Mouse (Mus musculus) MEL (cell line): ENCODE results near the gene Lgi1. TPM values are rescaled to one million over a fixed set of nuclear protein-coding genes. Genes with fewer than 3 reads are reported as not detected.

Experiments
- DNase-seq: peaks from one replicate; pipeline ENCODE4 v3.0.0; 2011; ENCODE audit warnings: low read depth, low spot score
- H3K27ac ChIP-seq: 2 replicates; pipeline ENCODE4 v1.5.1; 2012; ENCODE audit warnings: low read depth, mild to moderate bottlenecking, control low read depth, low read length, moderate library complexity; ENCODE audit not compliant: control insufficient read depth
- H3K27me3 ChIP-seq, 2 experiments: fragments of 150-350 bp in 1 of 2; sonication (generic) in 1 of 2; 2 replicates each; pipeline ENCODE4 v1.6.1; 2012; ENCODE audit warnings: low read length in 2 of 2, mild to moderate bottlenecking in 2 of 2, improper control_type of control experiment in 1 of 2, moderate library complexity in 1 of 2; ENCODE audit not compliant: insufficient read depth in 2 of 2, control insufficient read depth in 1 of 2
- H3K36me3 ChIP-seq, 2 experiments: 2 replicates each; pipeline ENCODE4 v1.6.1; 2012 to 2014; ENCODE audit warnings: low read length in 2 of 2, improper control_type of control experiment in 1 of 2, inconsistent platforms in 1 of 2, mild to moderate bottlenecking in 1 of 2; ENCODE audit not compliant: insufficient read depth in 2 of 2, control insufficient read depth in 1 of 2
- H3K4me1 ChIP-seq, 2 experiments: fragments of 150-350 bp in 1 of 2; sonication (generic) in 1 of 2; 2 replicates each; pipeline ENCODE4 v1.6.1; 2012; ENCODE audit warnings: low read length in 2 of 2, improper control_type of control experiment in 1 of 2, mild to moderate bottlenecking in 1 of 2; ENCODE audit not compliant: insufficient read depth in 2 of 2, control insufficient read depth in 1 of 2
- H3K4me3 ChIP-seq, 2 experiments: fragments of 150-350 bp in 1 of 2; sonication (generic) in 1 of 2; 2 replicates each; pipeline ENCODE4 v1.5.1; 2012; ENCODE audit warnings: low read depth in 2 of 2, low read length in 2 of 2, mild to moderate bottlenecking in 2 of 2, moderate library complexity in 2 of 2, control low read depth in 1 of 2, improper control_type of control experiment in 1 of 2; ENCODE audit not compliant: control insufficient read depth in 1 of 2, insufficient read depth in 1 of 2
- H3K79me2 ChIP-seq: 2 replicates; pipeline ENCODE4 v1.6.1; 2012; ENCODE audit warnings: mild to moderate bottlenecking, low read length, moderate library complexity; ENCODE audit not compliant: control insufficient read depth, poor library complexity, insufficient read depth
- H3K9ac ChIP-seq: 2 replicates; pipeline ENCODE4 v1.6.1; 2012; ENCODE audit warnings: low read depth, mild to moderate bottlenecking, control low read depth, low read length, moderate library complexity; ENCODE audit not compliant: control insufficient read depth, poor library complexity, severe bottlenecking
- H3K9me3 ChIP-seq: fragments of 150-350 bp; sonication (generic); replicated peaks from 2 replicates; pipeline ENCODE4 v1.6.1; 2012; ENCODE audit warnings: mild to moderate bottlenecking, low read length, improper control_type of control experiment, moderate library complexity; ENCODE audit not compliant: insufficient read depth
- BHLHE40 ChIP-seq: IDR thresholded peaks from 2 replicates; pipeline ENCODE4 v1.6.1; 2012; ENCODE audit warnings: low read depth, mild to moderate bottlenecking, inconsistent platforms, low read length, improper control_type of control experiment, borderline replicate concordance
- CHD2 ChIP-seq: IDR thresholded peaks from 2 replicates; pipeline ENCODE4 v1.6.1; 2011; ENCODE audit warnings: low read length, improper control_type of control experiment
- CTCF ChIP-seq, 3 experiments: IDR thresholded peaks in 2 of 3; conservative IDR thresholded peaks in 1 of 3; 2 replicates each; pipeline ENCODE4 v1.5.1; 2011 to 2012; ENCODE audit warnings: low read length in 3 of 3, low read depth in 2 of 3, mild to moderate bottlenecking in 2 of 3, improper control_type of control experiment in 1 of 3, inconsistent platforms in 1 of 3, mixed read lengths in 1 of 3, moderate library complexity in 1 of 3; ENCODE audit not compliant: control insufficient read depth in 1 of 3, insufficient read depth in 1 of 3, poor library complexity in 1 of 3, severe bottlenecking in 1 of 3
- E2F4 ChIP-seq: IDR thresholded peaks from 2 replicates; pipeline ENCODE4 v1.6.1; 2011; ENCODE audit warnings: low read depth, low read length, improper control_type of control experiment, borderline replicate concordance
- ETS1 ChIP-seq: IDR thresholded peaks from 2 replicates; pipeline ENCODE4 v1.6.1; 2012; ENCODE audit warnings: low read depth, mild to moderate bottlenecking, inconsistent platforms, low read length, improper control_type of control experiment, moderate library complexity
- GABPA ChIP-seq: IDR thresholded peaks from 2 replicates; pipeline ENCODE4 v1.6.1; 2012; ENCODE audit warnings: low read depth, mild to moderate bottlenecking, inconsistent platforms, low read length, improper control_type of control experiment, moderate library complexity
- GATA1 ChIP-seq: IDR thresholded peaks from 2 replicates; pipeline ENCODE4 v1.6.1; 2011; ENCODE audit warnings: low read depth, low read length, improper control_type of control experiment
- MAZ ChIP-seq: IDR thresholded peaks from 2 replicates; pipeline ENCODE4 v1.6.1; 2012; ENCODE audit warnings: low read depth, mild to moderate bottlenecking, inconsistent platforms, low read length, improper control_type of control experiment
- MEF2A ChIP-seq: IDR thresholded peaks from 2 replicates; pipeline ENCODE4 v1.6.1; 2014; ENCODE audit warnings: low read depth, mild to moderate bottlenecking, inconsistent platforms, low read length, improper control_type of control experiment; ENCODE audit not compliant: poor library complexity, insufficient replicate concordance, severe bottlenecking; ENCODE audit errors: extremely low read depth
- MXI1 ChIP-seq: IDR thresholded peaks from 2 replicates; pipeline ENCODE4 v1.6.1; 2011; ENCODE audit warnings: mild to moderate bottlenecking, low read depth, low read length, improper control_type of control experiment
- MYB ChIP-seq: IDR thresholded peaks from 2 replicates; pipeline ENCODE4 v1.6.1; 2011; ENCODE audit warnings: mild to moderate bottlenecking, low read depth, low read length, improper control_type of control experiment
- POLR2A ChIP-seq, 2 experiments: IDR thresholded peaks; 2 replicates each; pipeline ENCODE4 v1.6.1; 2011 to 2012; ENCODE audit warnings: low read length in 2 of 2, mild to moderate bottlenecking in 2 of 2, control low read depth in 1 of 2, improper control_type of control experiment in 1 of 2, low read depth in 1 of 2, moderate library complexity in 1 of 2; ENCODE audit not compliant: control insufficient read depth in 1 of 2, insufficient read depth in 1 of 2, poor library complexity in 1 of 2
- POLR2AphosphoS2 ChIP-seq: IDR thresholded peaks from 2 replicates; pipeline ENCODE4 v1.6.1; 2011; ENCODE audit warnings: low read length, improper control_type of control experiment
- POLR2AphosphoS5 ChIP-seq: IDR thresholded peaks from 2 replicates; pipeline ENCODE4 v1.6.1; 2012; ENCODE audit warnings: low read depth, borderline replicate concordance, mild to moderate bottlenecking, inconsistent platforms, low read length, moderate library complexity, mixed read lengths
- RAD21 ChIP-seq: IDR thresholded peaks from 2 replicates; pipeline ENCODE4 v1.6.1; 2011; ENCODE audit warnings: mild to moderate bottlenecking, low read depth, low read length, improper control_type of control experiment
- RCOR1 ChIP-seq: IDR thresholded peaks from 2 replicates; pipeline ENCODE4 v1.6.1; 2012; ENCODE audit warnings: low read depth, mild to moderate bottlenecking, inconsistent platforms, low read length, improper control_type of control experiment
- UBTF ChIP-seq: IDR thresholded peaks from 2 replicates; pipeline ENCODE4 v1.6.1; 2012; ENCODE audit warnings: low read depth, mild to moderate bottlenecking, inconsistent platforms, low read length, improper control_type of control experiment, moderate library complexity, borderline replicate concordance; ENCODE audit not compliant: insufficient read depth
- USF2 ChIP-seq, 2 experiments: IDR thresholded peaks; 2 replicates each; pipeline ENCODE4 v1.6.1; 2011 to 2012; ENCODE audit warnings: improper control_type of control experiment in 2 of 2, low read length in 2 of 2, borderline replicate concordance in 1 of 2, inconsistent platforms in 1 of 2, low read depth in 1 of 2, mild to moderate bottlenecking in 1 of 2; ENCODE audit not compliant: insufficient read depth in 1 of 2
- ZC3H11A ChIP-seq: IDR thresholded peaks from 2 replicates; pipeline ENCODE4 v1.6.1; 2012; ENCODE audit warnings: low read depth, mild to moderate bottlenecking, inconsistent platforms, low read length, improper control_type of control experiment
- ZNF384 ChIP-seq: IDR thresholded peaks from 2 replicates; pipeline ENCODE4 v1.6.1; 2012; ENCODE audit warnings: low read depth, mild to moderate bottlenecking, inconsistent platforms, low read length, improper control_type of control experiment
- polyA plus RNA-seq, 2 experiments: library from polyadenylated mRNA; stranded (reverse) in 1 of 2; unstranded in 1 of 2; fragments of >175 nt in 1 of 2; fragments of >200 nt in 1 of 2; gene quantifications; 2 replicates each; pipeline versions ENCODE4 v1.2.1 to v1.2.4; 2012; ENCODE audit warnings: low replicate concordance in 2 of 2, low read depth in 1 of 2; ENCODE audit not compliant: insufficient read length in 2 of 2, insufficient read depth in 1 of 2, missing spikeins in 1 of 2
- total RNA-seq: library from RNA; depleted of rRNA; stranded (reverse); fragments of 300-350 nt; gene quantifications from 2 replicates; pipeline ENCODE4 v1.2.3, GENCODE M21; 2012

Gene Lgi1
- total and polyA plus RNA-seq, 3 experiments = 0.01 TPM; not detected in 2

GRCm38 (mm10) chr19:38265767-38266166, 1.4 kb downstream of the Lgi1 start:
- DNase-seq = no peak
- TF ChIP-seq ZC3H11A = no peak
- no peak for TF ChIP-seq E2F4
- TF ChIP-seq POLR2A (IDR thresholded peaks at IDR 0.05; ENCODE audit: control insufficient read depth in 1 of 2, insufficient read depth in 1 of 2, low read depth in 1 of 2, low read length in 2 of 2, poor library complexity in 1 of 2) = no peak
- TF ChIP-seq CTCF (IDR thresholded peaks at IDR 0.05 in 2 of 3, conservative IDR thresholded peaks at IDR 0.05 in 1 of 3; ENCODE audit: control insufficient read depth in 1 of 3, insufficient read depth in 1 of 3, low read depth in 2 of 3, low read length in 3 of 3, poor library complexity in 1 of 3, severe bottlenecking in 1 of 3) = no peak
- no peak for TF ChIP-seq BHLHE40
- TF ChIP-seq UBTF = no peak
- TF ChIP-seq POLR2AphosphoS2 = no peak
- no peak for TF ChIP-seq MYB
- no peak for TF ChIP-seq RCOR1
- no peak for TF ChIP-seq RAD21
- TF ChIP-seq MXI1 = no peak
- no peak for TF ChIP-seq MAZ
- TF ChIP-seq GABPA = no peak
- no peak for TF ChIP-seq GATA1
- TF ChIP-seq ZNF384 = no peak
- H3K36me3 ChIP-seq = no peaks in the 10 kb centered on the region
- H3K27ac ChIP-seq = no peak overlapping the region
- H3K9ac ChIP-seq = no peak overlapping the region
- H3K4me3 ChIP-seq = no peak overlapping the region
- H3K9me3 ChIP-seq = no peaks in the 10 kb centered on the region
- no peaks in the 10 kb centered on the region for H3K79me2 ChIP-seq
- H3K4me1 ChIP-seq = peaks cover 0 to 2% of the 10 kb centered on the region in 2 experiments; a peak in 1 of 4 replicates
- H3K27me3 ChIP-seq = no peaks in the 10 kb centered on the region

- no peaks in the 10 kb centered on the region for H3K79me2 ChIP-seq
- H3K4me1 ChIP-seq = peaks cover 0 to 2% of the 10 kb centered on the region in 2 experiments; a peak in 1 of 4 replicates
- H3K36me3 ChIP-seq = no peaks in the 10 kb centered on the region
- H3K9me3 ChIP-seq = no peaks in the 10 kb centered on the region
- H3K4me3 ChIP-seq = no peak overlapping the region
- H3K27me3 ChIP-seq = peaks cover 0 to 1% of the 10 kb centered on the region in 2 experiments; a peak in 1 of 4 replicates
- no peak overlapping the region for H3K9ac ChIP-seq
- TF ChIP-seq POLR2AphosphoS5 (no peak), MAZ (no peak), GABPA (no peak), MEF2A (no peak), CTCF (IDR thresholded peaks at IDR 0.05 in 2 of 3, conservative IDR thresholded peaks at IDR 0.05 in 1 of 3; ENCODE audit: control insufficient read depth in 1 of 3, insufficient read depth in 1 of 3, low read depth in 2 of 3, low read length in 3 of 3, poor library complexity in 1 of 3, severe bottlenecking in 1 of 3) (no peak), E2F4 (no peak), USF2 (IDR thresholded peaks at IDR 0.05; ENCODE audit: borderline replicate concordance in 1 of 2, insufficient read depth in 1 of 2, low read depth in 1 of 2, low read length in 2 of 2) (no peak), CHD2 (no peak), ETS1 (no peak)
- no peak for DNase-seq
- no peak overlapping the region for H3K27ac ChIP-seq
Measured at GRCm38 (mm10) chr19:38267469-38267868, 3.1 kb downstream of the Lgi1 start.
